Mouse (Mus musculus) lung, adult 2 months (tissue): ENCODE results near the gene Zc3h7b. TPM values are rescaled to one million over a fixed set of nuclear protein-coding genes. Genes with fewer than 3 reads are reported as not detected.

Source experiments
- DNase-seq: peaks from one replicate; pipeline ENCODE4 v3.0.0; 2022
- H3K4me1 ChIP-seq: fragments of 200-500 bp; 2 replicates; pipeline ENCODE4 v1.6.1; 2011; ENCODE audit warnings: low read length; ENCODE audit not compliant: control insufficient read depth, insufficient read depth
- H3K4me3 ChIP-seq: fragments of 200-500 bp; replicated peaks from 2 replicates; pipeline ENCODE3; 2011; ENCODE audit warnings: low read depth, mild to moderate bottlenecking, control low read depth, low read length; ENCODE audit errors: extremely low read depth
- CTCF ChIP-seq: fragments of 200-500 bp; IDR thresholded peaks from 2 replicates; pipeline ENCODE4 v1.5.1; 2011; ENCODE audit warnings: mild to moderate bottlenecking, low read length, control low read depth; ENCODE audit not compliant: insufficient read depth
- POLR2A ChIP-seq: fragments of 200-500 bp; IDR thresholded peaks from 2 replicates; pipeline ENCODE4 v1.6.1; 2011; ENCODE audit warnings: low read depth, mild to moderate bottlenecking, control low read depth, low read length, borderline replicate concordance; ENCODE audit errors: extremely low read depth
- WGBS: fragments of 180-500 bp; shearing (Covaris S2); methylation state at CpG from one replicate; pipeline ENCODE4 v1.1.7; 2018; 5-methylcytosine and 5-hydroxymethylcytosine counted together
- polyA plus RNA-seq: library from polyadenylated mRNA; depleted of rRNA; stranded (reverse); fragments of >200 nt; gene quantifications from 2 replicates; pipeline ENCODE4 v1.2.3, GENCODE M21; 2012; rRNA removed

Zc3h7b gene
- polyA plus RNA-seq, 1 experiment, result 52.4 TPM

DNA sequence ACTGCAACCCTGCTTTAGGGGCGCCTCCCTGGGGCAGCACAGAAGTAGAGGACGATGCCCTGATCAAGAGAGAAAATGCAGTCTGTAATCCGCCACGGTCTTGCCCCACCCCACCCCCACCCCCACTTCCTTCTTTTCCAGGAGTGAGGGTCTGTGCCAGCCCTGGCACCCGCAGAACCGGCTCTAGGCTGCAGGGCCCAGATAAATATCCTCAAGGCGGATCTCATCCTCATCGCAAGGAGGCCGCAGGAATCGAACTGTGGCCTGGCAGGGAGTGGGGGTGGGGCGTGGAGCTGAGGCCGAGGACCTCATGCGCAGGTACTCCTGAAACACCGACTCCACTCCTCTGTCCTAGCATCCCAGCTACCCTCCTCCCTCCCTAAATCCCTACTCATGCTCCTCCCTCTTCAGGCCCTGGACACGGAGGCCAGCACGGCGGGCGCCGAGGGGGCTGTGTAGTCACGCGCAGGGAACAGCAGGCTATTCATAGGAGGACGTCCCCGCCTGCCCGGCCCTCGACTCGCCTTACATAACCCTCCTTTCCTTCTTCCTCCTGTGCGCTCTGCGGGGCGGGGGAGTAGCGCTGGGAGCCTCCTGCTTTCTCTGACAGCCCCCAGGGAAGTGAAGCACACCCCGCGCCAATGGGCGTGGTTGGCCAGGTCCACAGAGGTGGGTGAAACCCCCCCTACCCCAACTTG, 91.4 kb downstream of the Zc3h7b start:
- H3K4me1 ChIP-seq, result peaks cover 11% of the 10 kb centered on the region
- H3K4me3 ChIP-seq, result peak overlapping the region; percentile 29
- peak; percentile 80 for DNase-seq
- TF ChIP-seq POLR2A (peak; percentile 75; the same call in 1 of the 2 replicates), CTCF (no peak)
- 3% methylated on average over 33 of the region's 33 CpGs for WGBS

DNA sequence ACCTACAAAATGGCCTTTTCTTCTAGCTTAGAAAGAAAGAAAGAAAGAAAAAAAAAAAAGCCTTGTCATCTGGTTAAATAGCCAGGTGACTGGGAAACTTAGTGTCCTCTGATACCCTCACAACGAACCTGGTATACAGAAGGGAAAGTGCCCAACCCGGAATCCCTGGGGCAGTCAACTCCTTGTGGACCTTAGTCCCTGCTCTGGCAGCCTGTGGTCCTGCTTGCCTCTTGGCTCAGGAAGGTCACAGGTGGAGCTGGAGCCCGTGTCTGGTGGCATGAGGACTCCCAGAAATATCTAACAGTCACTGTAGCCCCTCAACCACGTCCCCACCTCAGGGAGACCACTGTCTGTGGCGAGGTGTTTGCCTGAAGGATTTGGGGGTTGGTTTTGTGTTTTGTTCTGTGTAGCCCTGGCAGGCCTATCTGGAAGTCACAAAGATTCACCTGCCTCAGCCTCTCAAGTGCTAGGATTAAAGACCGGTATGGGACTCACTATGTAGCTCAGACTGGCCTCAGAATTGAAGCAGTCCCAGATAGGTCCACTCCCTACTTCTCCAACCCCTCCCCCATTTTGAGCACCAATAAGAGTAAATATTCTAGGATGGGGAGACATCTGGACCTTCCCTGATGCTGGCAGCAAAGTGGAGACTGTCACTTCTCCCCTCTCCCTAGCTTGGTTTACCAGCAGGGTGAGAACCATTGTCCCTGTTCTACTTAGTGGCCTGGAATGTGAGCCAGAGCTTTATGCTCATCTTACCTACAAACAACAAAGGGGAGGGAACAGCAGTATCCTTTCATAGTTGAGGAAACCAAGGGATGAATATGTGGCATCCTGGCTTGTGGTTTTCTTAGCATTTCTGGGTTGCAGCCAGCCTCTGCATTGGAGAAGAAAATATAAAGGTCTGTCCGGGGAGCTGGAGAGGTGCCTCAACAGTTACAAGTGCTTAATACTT, 92.4 kb downstream of the Zc3h7b start:
- Histone ChIP-seq H3K4me3 (no peak overlapping the region), H3K4me1 (peaks cover 8% of the 10 kb centered on the region)
- WGBS, result 56% methylated on average over 7 of the region's 7 CpGs
- no peak for TF ChIP-seq POLR2A
- TF ChIP-seq CTCF, result no peak
- DNase-seq, result no peak

DNA sequence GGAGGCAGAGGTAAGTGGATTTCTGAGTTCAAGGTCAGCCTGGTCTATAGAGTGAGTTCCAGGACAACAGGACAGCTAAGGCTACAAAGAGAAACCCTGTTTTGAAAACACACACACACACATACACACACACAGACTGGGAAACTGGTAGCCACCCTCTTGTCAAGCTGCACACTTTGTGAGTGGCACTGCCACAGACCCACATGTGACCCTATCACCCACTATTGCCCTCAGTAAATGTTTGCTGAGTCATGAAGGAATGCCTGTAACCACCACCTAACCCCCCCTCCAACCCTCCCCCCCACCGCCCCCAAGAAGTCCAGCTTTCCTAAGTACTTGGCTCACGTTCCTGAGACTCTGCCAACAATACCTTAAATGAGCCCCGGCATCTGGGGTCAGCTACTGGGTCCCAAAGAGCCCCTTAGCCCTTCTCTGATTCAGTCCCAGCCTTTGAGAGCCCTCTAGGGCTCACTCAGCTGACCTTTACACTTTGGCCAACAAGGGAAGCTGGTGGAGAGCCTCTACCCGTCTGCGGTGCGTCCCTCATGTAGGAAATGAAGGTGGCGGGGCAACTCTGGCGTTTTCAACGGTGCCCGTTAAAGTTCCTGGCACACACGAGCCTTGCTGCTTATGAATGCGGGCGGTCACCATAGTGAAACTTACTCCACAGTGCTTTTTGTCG, 93.8 kb downstream of the Zc3h7b start:
- 43% methylated on average over 14 of the region's 14 CpGs for WGBS
- peak; percentile 46 for DNase-seq
- Histone ChIP-seq H3K4me1 (peaks cover 8% of the 10 kb centered on the region), H3K4me3 (no peak overlapping the region)
- TF ChIP-seq POLR2A (no peak), CTCF (no peak)

DNA sequence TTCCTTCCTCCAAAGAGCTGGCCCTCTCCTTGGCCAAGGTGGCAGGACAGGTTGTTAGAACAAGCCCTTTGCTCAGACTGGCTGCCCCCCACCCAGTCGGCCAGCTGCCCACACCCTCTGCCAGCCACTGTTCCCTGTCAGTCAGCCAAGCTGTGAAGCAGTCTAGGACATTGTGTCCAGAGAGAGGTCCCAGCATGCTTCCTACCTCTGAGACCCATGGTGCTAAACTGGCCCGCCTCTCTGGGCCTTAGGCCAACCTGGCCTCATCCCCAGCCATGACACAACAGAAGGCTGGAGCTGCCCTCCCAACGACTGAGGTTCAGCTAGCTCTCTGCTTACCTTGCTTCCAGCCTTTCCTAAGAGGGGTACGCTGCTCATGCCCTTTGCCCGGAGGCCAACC, 94.8 kb downstream of the Zc3h7b start:
- peak; percentile 82 for DNase-seq
- Histone ChIP-seq H3K4me1 (peaks cover 8% of the 10 kb centered on the region), H3K4me3 (no peak overlapping the region)
- TF ChIP-seq POLR2A, result peak; percentile 56; the same call in 1 of the 2 replicates
- no peak for TF ChIP-seq CTCF
- WGBS, result 29% methylated on average over 5 of the region's 5 CpGs

DNA sequence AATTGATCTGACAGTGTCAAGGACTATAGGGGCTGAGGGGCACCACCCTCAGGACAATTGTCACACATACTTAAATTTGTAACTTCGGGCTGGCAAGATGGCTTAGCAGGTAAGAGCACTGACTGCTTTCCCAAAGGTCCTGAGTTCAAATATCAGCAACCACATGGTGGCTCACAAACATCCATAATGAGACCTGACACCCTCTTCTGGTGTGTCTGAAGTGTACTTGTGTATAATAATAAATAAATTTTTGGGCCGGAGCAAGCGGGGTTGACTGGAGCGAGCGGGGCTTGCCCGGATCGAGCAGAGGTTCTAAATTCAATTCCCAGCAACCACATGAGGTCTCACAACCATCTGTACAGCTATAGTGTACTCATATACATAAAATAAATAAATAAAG, 95.4 kb downstream of the Zc3h7b start:
- 55% methylated on average over 7 of the region's 7 CpGs for WGBS
- peaks cover 8% of the 10 kb centered on the region for H3K4me1 ChIP-seq
- TF ChIP-seq CTCF, result no peak
- no peak for TF ChIP-seq POLR2A
- no peak overlapping the region for H3K4me3 ChIP-seq
- DNase-seq, result no peak

DNA sequence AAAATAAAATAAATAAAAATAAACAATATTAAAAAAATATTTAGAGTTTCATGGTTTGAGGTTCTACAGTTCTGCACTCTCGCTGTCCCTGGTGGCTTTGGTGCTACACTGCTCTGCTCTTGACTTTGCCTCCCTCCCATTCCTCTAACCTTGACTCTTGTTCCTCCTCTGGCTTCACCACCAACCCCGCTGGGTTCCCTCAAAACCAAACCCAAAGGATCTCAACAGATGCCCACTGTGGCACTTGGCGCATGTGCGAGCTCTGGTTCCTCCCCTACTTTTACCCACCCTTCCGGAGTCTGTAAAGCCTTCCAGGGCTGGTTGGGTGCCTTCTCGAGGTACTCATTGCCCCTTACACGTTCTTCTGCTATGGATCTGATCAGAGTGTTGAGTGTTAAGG, 97.4 kb downstream of the Zc3h7b start:
- Histone ChIP-seq H3K4me1 (peaks cover 6% of the 10 kb centered on the region), H3K4me3 (no peak overlapping the region)
- TF ChIP-seq CTCF (no peak), POLR2A (no peak)
- no peak for DNase-seq
- WGBS, result 82% methylated on average over 7 of the region's 7 CpGs

DNA sequence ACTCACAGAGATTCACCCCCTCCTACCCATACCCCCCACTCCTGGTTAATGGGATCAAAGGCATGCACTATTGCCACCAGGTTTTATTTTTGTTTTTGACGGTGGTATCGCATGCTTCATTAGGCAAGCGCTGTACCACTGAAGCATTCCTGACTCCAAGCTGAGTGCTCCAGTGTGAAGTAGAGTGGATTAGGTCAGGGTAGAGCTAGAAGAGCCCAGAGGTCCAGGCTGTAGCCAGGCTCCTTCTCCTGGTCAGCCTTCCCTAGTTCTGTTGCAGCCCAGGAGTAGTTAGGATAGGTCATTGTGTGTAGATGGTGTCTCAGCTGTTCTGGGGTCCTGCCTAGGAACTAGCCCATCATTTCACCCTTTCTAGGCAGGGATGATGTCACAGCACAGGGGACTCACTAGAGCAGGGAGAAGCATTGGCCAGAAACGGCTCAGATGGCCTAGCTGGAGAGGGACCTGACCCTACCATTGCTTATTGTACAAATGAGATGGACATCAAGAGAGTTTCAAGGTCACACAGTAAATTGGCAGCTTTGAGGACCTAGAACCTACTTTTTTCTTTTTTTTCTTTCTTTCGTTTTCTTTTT, 100.3 kb downstream of the Zc3h7b start:
- DNase-seq, result no peak
- Histone ChIP-seq H3K4me3 (no peak overlapping the region), H3K4me1 (no peaks in the 10 kb centered on the region; the same call in none of the 2 replicates)
- no peak for TF ChIP-seq POLR2A
- 71% methylated on average over 5 of the region's 5 CpGs for WGBS

DNA sequence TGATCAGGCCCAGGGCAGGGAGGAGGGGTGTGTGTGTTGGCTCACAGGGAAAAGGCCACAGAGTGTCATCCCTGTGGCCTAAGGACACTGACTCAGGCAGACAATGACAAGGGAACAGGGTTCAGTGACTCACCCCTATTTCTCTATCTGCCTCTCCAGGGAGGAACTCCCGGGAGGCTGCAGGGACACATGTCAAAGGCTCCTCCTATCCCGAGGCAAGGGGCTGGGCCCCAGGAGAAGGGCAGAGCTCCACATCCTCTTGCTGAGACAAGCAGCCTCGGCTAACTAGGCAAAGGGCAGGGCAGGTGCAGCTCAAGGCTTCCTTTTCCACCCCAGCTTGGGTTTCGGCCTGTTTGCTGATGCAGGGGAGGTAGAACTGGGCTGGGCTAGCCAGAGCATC, 100.9 kb downstream of the Zc3h7b start:
- no peak for DNase-seq
- H3K4me1 ChIP-seq, result no peaks in the 10 kb centered on the region; the same call in 1 of the 2 replicates
- TF ChIP-seq CTCF (no peak), POLR2A (no peak)
- no peak overlapping the region for H3K4me3 ChIP-seq
- 28% methylated on average over 4 of the region's 4 CpGs for WGBS

Other genes with a start within 250 kb of the Zc3h7b start
- 26.4 and 32.4 TPM in 2 replicates for gene Ep300, start 159.7 kb upstream of the Zc3h7b start, polyA plus RNA-seq
- 11.7 and 16.9 TPM in 2 replicates for gene L3mbtl2, start 81.2 kb upstream of the Zc3h7b start, polyA plus RNA-seq
- gene Chadl, start 47.8 kb upstream of the Zc3h7b start, polyA plus RNA-seq, result 3.5 and 6.5 TPM in 2 replicates
- 19.7 and 26.5 TPM in 2 replicates for gene Rangap1, start 473 bp downstream of the Zc3h7b start, polyA plus RNA-seq
- 95.4 and 99.7 TPM in 2 replicates for gene Tef, start 57.4 kb downstream of the Zc3h7b start, polyA plus RNA-seq
- 35.8 and 39.0 TPM in 2 replicates for gene Tob2, start 113.7 kb downstream of the Zc3h7b start, polyA plus RNA-seq
- 23.6 and 34.4 TPM in 2 replicates for gene Phf5a, start 126.9 kb downstream of the Zc3h7b start, polyA plus RNA-seq
- 147 and 242 TPM in 2 replicates for gene Aco2, start 127.3 kb downstream of the Zc3h7b start, polyA plus RNA-seq
- 7.7 and 11.8 TPM in 2 replicates for gene Polr3h, start 181.2 kb downstream of the Zc3h7b start, polyA plus RNA-seq
- gene Csdc2, start 191.7 kb downstream of the Zc3h7b start, polyA plus RNA-seq, result 8.0 and 9.7 TPM in 2 replicates
- gene Pmm1, start 215.9 kb downstream of the Zc3h7b start, polyA plus RNA-seq, result 35.6 and 41.0 TPM in 2 replicates
- gene 1700029P11Rik, start 235.5 kb downstream of the Zc3h7b start, polyA plus RNA-seq, result not detected in 2 replicates
- gene Xrcc6, start 242.8 kb downstream of the Zc3h7b start, polyA plus RNA-seq, result 11.5 and 13.3 TPM in 2 replicates